Mouse (Mus musculus): ENCODE results near the gene Cnn1. TPM values are rescaled to one million over a fixed set of nuclear protein-coding genes. Genes with fewer than 3 reads are reported as not detected.
A peak's percentile ranks its signal among the peaks of the same experiment; 100 is the strongest.

Cnn1 gene
- polyA plus RNA-seq, 1 experiment from 2014 or later, result 0.66 TPM

DNA sequence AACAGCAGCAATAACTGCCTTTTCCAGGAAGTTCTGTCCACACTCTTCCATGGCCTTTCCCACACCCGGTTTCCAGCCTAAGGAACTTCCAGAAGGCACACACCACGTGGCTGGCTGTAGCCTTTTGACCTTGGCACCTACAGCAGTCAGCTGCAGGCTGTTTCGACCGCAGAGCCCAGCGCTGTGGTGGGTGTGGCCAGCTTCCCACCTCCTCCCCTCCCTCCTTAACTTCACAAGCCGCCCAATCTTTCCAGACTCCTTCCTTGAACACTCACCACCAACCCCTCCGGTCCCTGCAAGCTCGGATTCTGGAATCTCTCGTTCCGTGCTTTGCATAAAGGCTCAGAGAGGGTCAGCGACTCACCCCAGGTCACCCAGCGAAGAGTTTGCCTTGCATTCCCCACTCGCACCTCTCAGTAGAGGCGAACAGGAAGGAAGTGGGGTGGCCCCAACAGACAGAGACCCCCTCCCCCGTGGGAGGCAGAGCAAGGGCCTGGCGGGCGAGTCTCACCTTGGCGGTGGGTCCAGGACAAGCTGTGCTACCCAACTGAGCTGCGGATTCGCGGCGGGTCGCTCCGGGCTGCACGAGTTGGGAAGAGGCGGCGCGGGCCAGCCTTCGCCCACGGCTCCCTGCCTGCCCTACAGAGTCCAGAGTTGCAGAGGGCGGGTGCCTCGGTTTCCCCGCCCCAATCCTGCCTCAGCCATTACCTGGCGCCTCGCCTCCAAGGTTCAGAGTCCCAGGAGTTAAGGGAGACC, 32.4 kb downstream of the Cnn1 start:
- 3% methylated on average over 33 of the region's 35 CpGs for WGBS
- 0 out of 2 replicates have a peak, but pooled peaks have one; percentile 5 for ATAC-seq (ENCODE audit: low read depth)
- H3K9ac ChIP-seq (replicated peaks; ENCODE audit: low read depth, low read length), result no peak overlapping the region

DNA sequence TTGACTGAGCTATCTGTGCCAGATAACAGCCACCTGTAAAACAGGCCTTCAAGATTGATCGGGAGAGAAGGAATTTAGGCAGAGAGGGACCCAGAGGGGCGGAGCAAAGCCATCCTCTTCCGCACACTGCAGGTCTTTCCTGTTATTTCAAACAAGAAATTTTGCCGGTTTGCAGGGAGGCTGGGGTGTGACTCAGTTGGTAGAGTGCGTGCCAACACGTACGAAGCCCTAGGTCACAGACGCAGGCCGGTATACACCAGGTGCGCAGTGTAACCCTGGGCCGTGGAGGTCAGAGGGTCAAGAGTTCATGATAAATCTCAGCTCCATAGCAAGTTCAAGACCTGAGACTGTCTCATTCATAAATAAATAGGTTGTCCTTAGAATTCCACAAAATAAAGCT, 33.2 kb downstream of the Cnn1 start:
- no peak for ATAC-seq (ENCODE audit: low read depth)

More for the DNA sequence above, 32.4 kb downstream of the Cnn1 start:
- Histone ChIP-seq H3K27ac (ENCODE audit: low read depth, low read length) (no peak overlapping the region), H3K4me1 (ENCODE audit: control insufficient read depth, insufficient read depth, low read length) (no peaks in the 10 kb centered on the region), H3K9me3 (ENCODE audit: control insufficient read depth, low read length) (no peaks in the 10 kb centered on the region), H3K4me3 (ENCODE audit: low read depth, low read length) (no peak overlapping the region), H3K36me3 (ENCODE audit: control insufficient read depth, insufficient read depth, low read length) (no peaks in the 10 kb centered on the region), H3K4me2 (ENCODE audit: low read depth, low read length) (peak overlapping the region; percentile 23; the same call in 1 of the 2 replicates), H3K27me3 (ENCODE audit: control insufficient read depth, insufficient read depth, low read length) (peaks cover 11% of the 10 kb centered on the region)

DNA sequence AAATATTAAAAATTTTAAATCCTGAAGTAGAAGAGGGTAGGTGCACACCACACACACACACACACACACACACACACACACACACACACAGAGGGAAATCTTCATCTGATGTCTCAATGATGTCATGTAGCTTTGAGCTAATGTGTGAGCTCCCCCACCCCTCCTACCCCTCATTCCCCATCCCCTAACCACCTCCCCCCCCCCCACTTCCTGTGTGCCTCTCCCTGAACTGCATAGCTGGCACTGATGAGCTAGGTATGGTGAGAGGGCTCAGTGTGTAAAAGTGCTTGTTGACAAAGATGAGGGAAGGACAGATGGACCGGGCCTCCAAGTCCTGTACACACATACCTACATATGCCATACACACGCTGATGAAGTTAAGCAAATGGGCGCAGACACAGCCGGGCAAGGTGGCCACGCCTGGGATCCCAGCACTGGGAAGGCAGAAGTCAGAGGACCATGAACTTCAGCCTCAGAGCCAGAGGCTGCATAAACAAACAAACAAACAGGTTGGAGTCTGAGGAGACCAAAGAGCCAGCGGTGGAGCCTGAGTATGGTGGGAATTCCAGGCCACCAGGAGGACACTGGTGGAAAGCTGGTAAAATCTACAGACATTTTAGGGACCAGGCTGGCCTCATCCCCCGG, 35.4 kb downstream of the Cnn1 start:
- peaks cover 11% of the 10 kb centered on the region for H3K27me3 ChIP-seq (ENCODE audit: control insufficient read depth, insufficient read depth, low read length)
- WGBS, result 89% methylated on average over 7 of the region's 7 CpGs
- ATAC-seq (ENCODE audit: low read depth), result no peak
- H3K4me1 ChIP-seq (ENCODE audit: control insufficient read depth, insufficient read depth, low read length), result no peaks in the 10 kb centered on the region
- no peak overlapping the region for H3K4me2 ChIP-seq (ENCODE audit: low read depth, low read length)
- H3K27ac ChIP-seq (ENCODE audit: low read depth, low read length), result no peak overlapping the region
- no peak overlapping the region for H3K9ac ChIP-seq (replicated peaks; ENCODE audit: low read depth, low read length)
- H3K4me3 ChIP-seq (ENCODE audit: low read depth, low read length), result no peak overlapping the region
- H3K9me3 ChIP-seq (ENCODE audit: control insufficient read depth, low read length), result no peaks in the 10 kb centered on the region
- H3K36me3 ChIP-seq (ENCODE audit: control insufficient read depth, insufficient read depth, low read length), result no peaks in the 10 kb centered on the region

More for the DNA sequence above, 33.2 kb downstream of the Cnn1 start:
- Histone ChIP-seq H3K4me3 (ENCODE audit: low read depth, low read length) (no peak overlapping the region), H3K27ac (ENCODE audit: low read depth, low read length) (no peak overlapping the region), H3K4me2 (ENCODE audit: low read depth, low read length) (no peak overlapping the region), H3K27me3 (ENCODE audit: control insufficient read depth, insufficient read depth, low read length) (peaks cover 11% of the 10 kb centered on the region), H3K9ac (replicated peaks; ENCODE audit: low read depth, low read length) (no peak overlapping the region), H3K36me3 (ENCODE audit: control insufficient read depth, insufficient read depth, low read length) (no peaks in the 10 kb centered on the region), H3K9me3 (ENCODE audit: control insufficient read depth, low read length) (no peaks in the 10 kb centered on the region), H3K4me1 (ENCODE audit: control insufficient read depth, insufficient read depth, low read length) (no peaks in the 10 kb centered on the region)
- WGBS, result 48% methylated on average over 11 of the region's 11 CpGs

DNA sequence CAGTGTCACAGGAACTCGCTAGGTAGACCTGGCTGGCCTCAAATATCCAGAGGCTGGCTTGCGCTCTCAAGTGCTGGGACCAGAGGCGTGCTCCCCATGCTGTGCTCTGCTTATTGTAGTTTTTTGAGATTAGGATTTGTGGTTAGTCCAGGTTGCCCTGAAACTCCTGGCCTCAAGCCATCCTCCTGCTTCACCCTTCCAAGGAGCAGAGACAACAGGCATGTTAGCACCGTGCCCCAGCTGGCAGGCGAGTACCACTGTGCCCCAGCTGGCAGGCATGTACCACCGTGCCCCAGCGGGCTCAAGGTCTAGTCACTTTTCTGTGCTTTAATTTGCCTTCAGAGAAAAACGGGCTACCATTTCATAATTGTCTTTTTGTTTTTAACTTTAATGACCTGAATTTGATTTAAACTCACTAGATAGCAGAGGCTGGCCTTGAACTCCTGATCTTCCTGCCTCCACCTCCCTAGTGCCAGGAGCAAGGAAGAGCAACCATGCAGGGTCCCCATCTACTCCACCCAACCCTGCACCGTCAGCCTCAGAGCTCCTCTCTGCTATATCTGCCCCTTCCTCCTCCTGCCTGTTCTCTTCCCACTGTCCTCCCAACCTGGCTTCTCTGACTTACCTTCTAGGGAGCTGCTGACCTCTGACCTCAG, 36.1 kb downstream of the Cnn1 start:
- peaks cover 11% of the 10 kb centered on the region for H3K27me3 ChIP-seq (ENCODE audit: control insufficient read depth, insufficient read depth, low read length)
- H3K4me1 ChIP-seq (ENCODE audit: control insufficient read depth, insufficient read depth, low read length), result no peaks in the 10 kb centered on the region
- no peak overlapping the region for H3K27ac ChIP-seq (ENCODE audit: low read depth, low read length)
- H3K9me3 ChIP-seq (ENCODE audit: control insufficient read depth, low read length), result no peaks in the 10 kb centered on the region
- H3K4me3 ChIP-seq (ENCODE audit: low read depth, low read length), result no peak overlapping the region
- ATAC-seq (ENCODE audit: low read depth), result no peak
- WGBS, result 65% methylated on average over 9 of the region's 9 CpGs
- H3K9ac ChIP-seq (replicated peaks; ENCODE audit: low read depth, low read length), result no peak overlapping the region
- H3K4me2 ChIP-seq (ENCODE audit: low read depth, low read length), result no peak overlapping the region
- H3K36me3 ChIP-seq (ENCODE audit: control insufficient read depth, insufficient read depth, low read length), result no peaks in the 10 kb centered on the region

DNA sequence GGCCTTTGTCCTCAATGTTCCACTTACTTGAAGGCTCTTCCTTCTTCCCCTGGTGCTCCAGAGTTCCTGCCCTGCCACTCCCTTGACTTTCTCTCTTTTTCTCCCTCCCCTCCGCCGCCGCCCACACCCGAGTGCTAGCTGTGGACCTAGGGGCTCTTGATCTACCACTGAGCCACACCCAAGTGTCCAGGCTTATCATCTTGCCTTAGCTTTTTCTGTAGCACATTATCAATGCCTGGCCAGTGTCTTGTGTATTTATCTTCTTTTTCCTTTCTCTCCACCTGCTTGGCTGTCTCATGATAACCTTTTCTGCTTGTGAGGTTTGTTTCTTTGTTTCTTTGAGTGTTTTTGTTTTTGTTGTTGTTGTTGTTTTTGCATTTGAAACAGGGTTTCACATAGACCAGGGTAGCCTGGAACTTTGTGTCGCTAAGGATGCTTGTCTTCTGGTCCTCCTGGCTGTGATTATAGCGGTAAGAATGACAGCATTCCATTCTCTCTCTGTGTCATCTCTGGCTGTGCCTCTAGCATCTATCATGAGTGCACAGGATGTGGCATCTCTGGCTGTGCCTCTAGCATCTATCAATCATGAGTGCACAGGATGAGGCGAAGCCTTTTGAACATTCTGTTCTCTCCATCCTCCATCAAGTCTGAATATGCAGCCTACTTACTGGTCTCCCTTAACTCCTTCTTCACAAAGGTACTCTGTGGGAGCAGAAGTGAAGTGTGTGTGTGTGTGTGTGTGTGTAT, 36.8 kb downstream of the Cnn1 start, which contains the start of gene Acp5:
Gene Acp5, minus strand, starts transcription at position 68 of the 747 bp plus-strand sequence.
- no peak within 1 kb of the TSS for H3K27ac ChIP-seq (ENCODE audit: low read depth, low read length)
- H3K9me3 ChIP-seq (ENCODE audit: control insufficient read depth, low read length), result no peaks in the 10 kb centered on the region
- ATAC-seq (ENCODE audit: low read depth), result no peak
- peaks cover 11% of the 10 kb centered on the region for H3K27me3 ChIP-seq (ENCODE audit: control insufficient read depth, insufficient read depth, low read length)
- H3K4me2 ChIP-seq (ENCODE audit: low read depth, low read length), result no peak within 1 kb of the TSS
- no peaks in the 10 kb centered on the region for H3K36me3 ChIP-seq (ENCODE audit: control insufficient read depth, insufficient read depth, low read length)
- no peaks in the 10 kb centered on the region for H3K4me1 ChIP-seq (ENCODE audit: control insufficient read depth, insufficient read depth, low read length)
- WGBS, result 75% methylated on average over 7 of the region's 7 CpGs
- no peak within 1 kb of the TSS for H3K4me3 ChIP-seq (ENCODE audit: low read depth, low read length)
- H3K9ac ChIP-seq (replicated peaks; ENCODE audit: low read depth, low read length), result no peak within 1 kb of the TSS

DNA sequence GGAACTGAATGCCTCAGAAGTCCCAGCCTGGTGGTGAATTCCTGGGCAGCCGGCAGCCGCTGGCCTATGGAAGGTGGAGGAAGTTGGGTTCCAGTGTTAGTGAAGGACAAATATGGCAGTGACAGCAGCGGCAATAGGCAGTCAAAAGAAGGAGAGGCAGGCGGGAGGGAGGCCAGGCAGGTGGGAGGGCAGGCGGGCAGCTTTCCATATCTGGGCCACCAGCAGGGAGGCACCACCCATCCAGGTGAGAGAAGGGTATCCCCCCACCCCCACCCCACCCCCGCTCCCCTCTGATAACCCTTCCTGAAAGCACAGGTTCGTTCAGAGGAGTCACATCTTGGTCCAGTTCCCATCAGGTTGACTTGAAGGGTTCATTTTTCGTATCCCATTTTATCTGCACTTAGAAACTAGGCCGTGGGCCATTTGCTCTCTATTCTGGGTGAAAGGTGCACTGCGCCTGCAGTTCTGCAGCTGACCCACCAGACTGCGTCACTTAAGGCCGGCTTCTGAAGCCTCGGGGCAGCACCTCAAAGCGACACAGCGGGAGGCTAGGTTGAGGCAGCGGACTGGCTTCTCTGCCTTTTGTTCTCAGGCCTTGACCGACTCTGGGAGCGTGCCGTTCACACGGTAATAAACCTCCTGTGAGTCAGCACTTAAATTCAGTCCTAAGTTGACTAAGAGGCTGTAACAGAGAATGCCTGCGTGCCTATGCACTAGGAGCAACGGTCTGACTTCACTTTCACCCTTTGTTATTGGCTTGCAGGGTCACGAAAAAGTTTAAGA, 37.9 kb downstream of the Cnn1 start:
- Histone ChIP-seq H3K4me2 (ENCODE audit: low read depth, low read length) (no peak overlapping the region), H3K9ac (replicated peaks; ENCODE audit: low read depth, low read length) (no peak overlapping the region)
- 4% methylated on average over 23 of the region's 23 CpGs for WGBS

DNA sequence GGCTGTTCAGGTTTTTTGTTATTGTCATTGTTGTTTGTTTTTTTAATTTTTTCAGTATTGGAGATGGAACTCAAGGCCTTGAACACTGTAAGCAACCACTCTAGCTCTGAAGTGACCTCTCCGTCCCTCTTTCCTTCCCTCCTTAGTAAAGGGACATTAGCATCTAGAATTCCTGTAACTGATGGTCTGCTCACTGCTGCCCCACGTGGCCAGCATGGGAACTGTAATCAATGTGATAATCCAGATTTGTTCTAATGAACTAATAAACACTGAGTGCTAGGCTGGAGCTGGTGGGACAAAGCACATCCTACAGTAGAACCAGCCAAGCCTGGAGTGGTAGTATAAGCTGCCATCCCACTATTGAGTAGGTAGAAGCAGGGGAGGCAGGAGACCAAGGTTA, 39.5 kb downstream of the Cnn1 start:
- no peak overlapping the region for H3K4me3 ChIP-seq (ENCODE audit: low read depth, low read length)
- ATAC-seq (ENCODE audit: low read depth), result no peak
- no peaks in the 10 kb centered on the region for H3K4me1 ChIP-seq (ENCODE audit: control insufficient read depth, insufficient read depth, low read length)
- no peaks in the 10 kb centered on the region for H3K9me3 ChIP-seq (ENCODE audit: control insufficient read depth, low read length)
- whole genome bisulfite sequencing, result 33% methylated on average over 2 of the region's 2 CpGs
- H3K9ac ChIP-seq (replicated peaks; ENCODE audit: low read depth, low read length), result no peak overlapping the region
- no peak overlapping the region for H3K4me2 ChIP-seq (ENCODE audit: low read depth, low read length)
- H3K27ac ChIP-seq (ENCODE audit: low read depth, low read length), result no peak overlapping the region
- H3K27me3 ChIP-seq (ENCODE audit: control insufficient read depth, insufficient read depth, low read length), result no peaks in the 10 kb centered on the region
- no peaks in the 10 kb centered on the region for H3K36me3 ChIP-seq (ENCODE audit: control insufficient read depth, insufficient read depth, low read length)

More for the DNA sequence above, 37.9 kb downstream of the Cnn1 start:
- Histone ChIP-seq H3K36me3 (ENCODE audit: control insufficient read depth, insufficient read depth, low read length) (no peaks in the 10 kb centered on the region), H3K4me1 (ENCODE audit: control insufficient read depth, insufficient read depth, low read length) (no peaks in the 10 kb centered on the region), H3K27me3 (ENCODE audit: control insufficient read depth, insufficient read depth, low read length) (peaks cover 3% of the 10 kb centered on the region; the same call in 1 of the 2 replicates), H3K4me3 (ENCODE audit: low read depth, low read length) (no peak overlapping the region), H3K27ac (ENCODE audit: low read depth, low read length) (no peak overlapping the region), H3K9me3 (ENCODE audit: control insufficient read depth, low read length) (no peaks in the 10 kb centered on the region)
- peak; percentile 38; the same call in 1 of the 2 replicates for ATAC-seq (ENCODE audit: low read depth)

DNA sequence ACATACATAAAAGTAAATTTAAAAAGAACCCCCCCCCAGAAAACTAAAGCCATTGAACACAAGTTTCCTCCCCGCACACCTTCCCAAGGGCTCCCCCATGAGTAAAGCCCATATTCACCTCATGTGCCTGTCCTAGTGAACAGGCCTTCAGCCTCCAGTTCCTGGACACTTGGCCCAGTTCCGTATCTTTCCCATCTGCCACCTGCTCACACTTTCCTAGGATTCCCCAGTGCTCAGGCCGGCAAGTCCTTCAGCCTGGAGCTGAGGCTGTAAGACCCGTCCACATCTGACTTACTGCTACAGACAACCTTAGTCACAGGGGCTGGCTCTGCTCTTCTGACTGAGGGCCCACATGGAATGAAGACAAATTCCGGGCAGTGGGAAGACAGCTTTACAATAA, 40.7 kb downstream of the Cnn1 start:
- WGBS, result 95% methylated on average over 5 of the region's 5 CpGs
- Histone ChIP-seq H3K27ac (ENCODE audit: low read depth, low read length) (no peak overlapping the region), H3K9ac (replicated peaks; ENCODE audit: low read depth, low read length) (no peak overlapping the region), H3K4me2 (ENCODE audit: low read depth, low read length) (no peak overlapping the region), H3K36me3 (ENCODE audit: control insufficient read depth, insufficient read depth, low read length) (no peaks in the 10 kb centered on the region), H3K9me3 (ENCODE audit: control insufficient read depth, low read length) (no peaks in the 10 kb centered on the region), H3K4me1 (ENCODE audit: control insufficient read depth, insufficient read depth, low read length) (no peaks in the 10 kb centered on the region), H3K4me3 (ENCODE audit: low read depth, low read length) (no peak overlapping the region), H3K27me3 (ENCODE audit: control insufficient read depth, insufficient read depth, low read length) (no peaks in the 10 kb centered on the region)
- ATAC-seq (ENCODE audit: low read depth), result no peak

Data from neural tube, embryonic 14.5 days (tissue).